Mouse (Mus musculus): ENCODE results near the gene Kansl3.

Kansl3 gene

DNA sequence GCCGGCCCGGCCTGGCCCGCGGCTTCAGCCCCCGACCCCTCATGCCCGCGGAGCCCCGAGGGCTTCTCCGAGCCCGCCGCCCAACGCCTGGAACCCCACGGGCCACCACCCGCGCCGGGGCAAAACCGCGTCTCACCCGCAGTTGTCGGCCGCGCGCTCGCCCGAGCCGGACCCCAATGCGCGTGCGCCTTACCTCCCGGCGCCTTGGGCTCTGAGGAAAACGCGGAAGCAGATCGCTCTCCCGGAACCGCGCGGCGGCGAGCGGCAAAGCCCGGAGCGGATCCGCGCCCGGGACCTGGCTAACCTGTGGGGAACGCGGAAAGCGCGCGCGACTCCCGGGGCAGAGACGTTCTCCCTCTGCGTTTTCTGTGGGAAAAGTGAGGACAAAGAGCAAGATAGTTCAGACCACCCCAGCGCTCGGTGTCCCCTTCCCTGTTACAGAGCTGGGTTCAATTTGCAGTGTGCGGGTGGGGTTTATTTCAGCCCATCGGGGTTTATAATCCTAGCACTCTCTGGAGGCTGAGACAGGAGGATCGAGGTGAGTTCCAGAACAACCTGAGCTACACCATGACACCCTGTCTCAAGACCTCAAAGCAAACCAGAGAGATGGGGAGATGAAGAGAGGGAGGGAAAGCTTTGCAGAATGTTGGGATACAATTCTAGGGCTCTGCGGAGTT is at the start of gene Kansl3:
TSS of gene Kansl3 (minus strand) at position 213 of the 677 bp plus-strand sequence.
- DNase-seq (ENCODE audit: low spot score in 2 of 2), result peak in 1 of 2 experiments; percentile 80

DNA sequence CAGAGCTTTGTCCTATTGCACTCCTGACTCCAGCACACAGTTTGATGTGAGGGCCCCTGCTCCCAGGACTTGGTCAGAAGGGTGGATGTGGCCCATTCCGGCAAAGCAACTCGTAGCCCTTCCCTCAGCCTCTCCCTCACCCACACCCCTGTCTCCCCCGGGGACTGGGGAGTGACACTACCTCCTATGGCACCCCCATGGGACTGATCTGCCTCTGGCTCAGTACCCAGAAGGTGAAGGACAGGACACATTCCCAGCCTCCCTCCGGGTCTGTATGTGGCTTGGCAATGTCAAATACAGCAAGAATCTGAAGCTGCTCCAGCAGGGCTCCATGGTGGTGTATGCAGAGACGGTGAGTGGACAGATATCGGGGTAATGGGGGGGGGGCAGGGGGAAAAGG is 35.5 kb upstream of the Kansl3 start:
- no peak for DNase-seq (ENCODE audit: low spot score in 2 of 2)

DNA sequence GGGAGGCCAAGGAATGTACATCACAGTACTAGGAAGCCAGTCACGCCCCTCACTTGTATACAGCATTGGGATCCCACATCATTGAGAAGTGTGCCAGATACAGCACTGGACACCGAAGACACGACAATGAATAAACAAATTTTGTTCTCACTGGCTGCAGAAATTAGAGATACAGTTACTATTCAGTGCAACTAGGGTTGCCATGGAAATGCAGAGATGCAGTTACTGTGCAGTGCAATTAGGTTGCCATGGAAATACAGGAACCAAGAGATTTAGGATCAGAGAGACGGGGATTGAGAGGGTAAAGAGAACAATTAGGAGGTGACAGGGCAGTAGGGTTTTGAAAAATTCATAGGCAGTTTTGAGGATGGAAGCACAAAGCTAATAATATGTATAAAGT is 32.5 kb upstream of the Kansl3 start:
- DNase-seq (ENCODE audit: low spot score in 2 of 2), result peak in 1 of 2 experiments; percentile 10

DNA sequence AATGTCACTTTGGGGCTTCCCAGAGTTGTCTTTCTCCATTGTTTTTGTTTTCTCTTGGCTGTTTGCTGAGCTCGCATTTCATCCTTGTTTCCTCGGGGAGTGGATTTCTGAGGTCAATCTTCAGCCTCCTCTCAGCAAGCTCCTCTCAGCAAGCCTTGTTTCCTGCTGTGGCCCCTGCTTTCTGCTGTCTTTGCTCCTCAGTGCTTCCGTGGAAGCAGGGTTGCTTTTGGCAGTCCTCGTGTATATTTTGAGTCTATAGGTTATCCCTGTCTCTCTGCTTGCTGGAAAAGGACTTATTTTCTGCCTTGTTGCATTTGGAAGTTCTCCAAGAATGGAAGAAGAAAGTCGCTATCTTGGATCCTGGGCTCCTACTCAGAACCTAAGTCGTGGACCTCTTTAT is 28.1 kb upstream of the Kansl3 start:
- no peak for DNase-seq (ENCODE audit: low spot score in 2 of 2)

DNA sequence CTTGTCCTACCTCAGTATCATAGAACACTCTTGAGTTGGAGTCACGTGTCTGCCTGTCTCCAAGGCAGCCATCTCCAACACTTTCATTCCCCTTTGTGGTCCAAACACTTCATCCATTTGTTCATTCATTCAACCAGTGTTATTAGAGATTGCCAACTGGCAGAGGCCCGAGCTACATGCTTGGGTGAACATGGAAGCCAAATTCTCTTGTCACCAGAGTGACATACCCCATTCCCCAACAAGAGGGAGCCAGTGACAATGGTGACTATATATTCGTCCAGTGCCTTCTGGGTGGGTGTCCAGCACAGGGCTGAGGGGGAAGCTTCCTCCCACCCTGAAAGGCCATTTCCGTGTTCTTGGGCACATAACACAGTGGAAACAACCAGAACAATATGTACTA is 10.6 kb upstream of the Kansl3 start:
- DNase-seq (ENCODE audit: low spot score in 2 of 2), result no peak

DNA sequence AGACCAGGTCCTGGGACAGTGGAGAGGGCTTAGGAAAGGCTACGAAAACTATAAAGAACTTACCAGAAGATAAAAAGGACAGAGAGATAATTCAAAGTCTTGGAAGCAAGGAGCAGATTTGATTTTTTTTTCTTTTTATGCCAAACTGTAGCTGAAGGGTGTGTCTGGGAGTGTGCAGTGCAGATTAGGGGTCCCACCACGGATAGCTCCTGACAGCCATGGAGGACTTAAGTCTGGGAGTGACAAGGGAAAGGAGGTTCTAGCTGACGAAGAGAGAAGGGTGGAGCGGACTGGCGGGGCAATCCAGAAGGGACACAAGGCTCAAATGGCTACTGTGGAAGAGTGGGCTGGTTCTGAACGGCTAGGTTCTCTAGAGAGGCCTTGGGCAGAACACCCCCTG is 9.9 kb upstream of the Kansl3 start:
- no peak for DNase-seq (ENCODE audit: low spot score in 2 of 2)

DNA sequence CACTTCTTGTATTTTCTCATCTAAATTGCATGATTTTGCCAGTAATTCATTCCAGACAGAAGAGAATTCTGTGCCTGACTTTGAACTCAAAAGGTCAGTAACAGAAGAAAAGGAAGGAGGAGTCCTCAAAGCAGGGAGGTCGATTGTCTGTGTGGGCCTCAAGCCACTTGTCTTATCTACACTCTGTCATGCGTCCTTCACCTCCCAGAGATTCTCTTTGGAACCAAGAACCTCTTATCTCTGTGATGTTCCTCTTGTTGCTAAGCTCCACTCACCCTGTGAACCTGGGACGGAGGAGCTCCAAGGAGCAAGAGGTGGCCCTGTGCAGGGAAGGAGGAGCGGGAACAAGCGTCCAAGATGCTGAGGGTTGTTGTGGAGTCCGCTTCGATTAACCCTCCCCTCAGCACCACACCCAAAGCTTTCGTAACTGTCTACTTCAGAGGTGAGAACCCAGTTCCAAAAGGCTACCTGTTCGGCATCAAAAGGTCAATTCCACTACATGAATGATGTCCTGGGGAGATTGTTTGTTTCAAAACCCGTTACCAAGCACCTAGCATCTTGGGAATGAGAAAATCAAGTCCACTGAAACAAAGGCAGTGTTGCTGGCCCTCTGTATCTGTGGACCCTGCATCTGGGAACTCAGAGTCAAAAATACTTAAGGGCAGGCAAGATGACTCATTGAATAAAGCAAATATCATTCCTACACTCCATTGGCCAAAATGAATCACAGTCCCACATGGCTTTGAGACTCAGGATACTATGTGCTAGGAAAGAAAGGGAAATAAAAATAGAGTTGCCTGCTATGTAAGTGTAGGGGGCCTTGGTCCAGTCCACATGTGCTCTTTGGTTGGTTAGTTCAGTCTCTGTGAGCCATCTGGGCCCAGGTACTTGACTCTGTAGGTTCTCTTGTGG is 3.2 kb upstream of the Kansl3 start, which contains the start of gene Fer1l5:
TSS of gene Fer1l5 (plus strand) at position 358 of the 912 bp plus-strand sequence.
- DNase-seq (ENCODE audit: low spot score in 2 of 2), result no peak

DNA sequence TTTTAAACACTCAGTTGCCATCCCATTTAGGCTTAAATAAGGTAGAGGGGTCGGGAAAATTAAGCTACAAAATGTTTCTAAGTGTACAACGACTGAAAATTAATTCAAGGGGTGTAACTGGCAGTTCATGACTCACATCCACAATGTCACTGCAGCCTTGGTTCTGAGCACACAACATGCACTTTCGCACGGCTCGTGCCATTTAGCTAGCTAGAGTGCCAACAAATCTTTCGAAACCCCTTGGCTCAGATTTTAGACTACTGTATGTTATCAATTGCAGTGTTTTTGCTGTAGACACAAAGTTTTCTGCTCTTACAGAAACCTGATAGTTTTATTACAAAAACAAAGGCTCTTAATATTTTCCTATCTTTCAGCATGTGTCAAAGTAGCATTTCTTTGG is 1.9 kb upstream of the Kansl3 start:
- no peak for DNase-seq (ENCODE audit: low spot score in 2 of 2)

DNA sequence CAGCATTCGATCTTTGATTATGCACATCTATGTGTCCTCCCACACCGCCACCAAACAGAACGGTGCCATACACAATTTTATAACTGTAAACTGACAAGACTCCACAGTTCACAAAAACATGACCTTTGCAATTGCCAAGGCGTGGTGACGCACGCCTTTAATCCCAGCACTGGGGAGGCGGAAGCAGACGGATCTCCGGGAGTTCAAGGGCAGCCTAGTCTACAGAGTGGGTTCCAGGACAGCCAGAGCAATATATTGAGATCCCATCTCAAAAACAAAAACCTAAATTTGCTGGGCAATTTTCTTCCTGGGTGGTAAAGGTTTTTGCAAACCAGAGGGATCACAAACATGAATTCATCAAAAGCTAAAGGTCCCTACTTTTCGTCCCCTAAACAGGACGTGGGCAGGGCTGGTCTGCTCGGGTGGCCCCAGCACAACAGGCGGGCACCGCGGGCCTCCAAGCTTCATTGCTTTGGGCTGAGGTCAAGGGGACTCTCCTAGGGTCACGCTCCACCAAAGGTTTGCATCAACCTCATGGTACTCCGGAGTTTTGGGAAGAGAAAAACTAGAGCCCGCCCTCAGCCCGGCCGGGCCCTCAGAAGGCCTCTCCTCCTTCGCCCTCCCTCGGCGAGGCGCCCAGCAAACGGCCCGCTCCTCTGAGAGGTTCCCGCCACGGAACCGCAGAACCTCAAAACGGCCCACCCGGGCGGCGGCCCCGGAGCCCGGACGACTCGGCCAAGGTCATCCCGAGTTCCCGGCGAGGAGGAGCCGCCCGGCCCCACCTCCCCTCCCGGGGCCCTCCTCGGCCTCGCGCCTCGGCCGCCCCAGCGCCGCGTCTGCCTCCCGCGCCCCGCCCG is 641 bp downstream of the Kansl3 start:
- DNase-seq (ENCODE audit: low spot score in 2 of 2), result no peak

DNA sequence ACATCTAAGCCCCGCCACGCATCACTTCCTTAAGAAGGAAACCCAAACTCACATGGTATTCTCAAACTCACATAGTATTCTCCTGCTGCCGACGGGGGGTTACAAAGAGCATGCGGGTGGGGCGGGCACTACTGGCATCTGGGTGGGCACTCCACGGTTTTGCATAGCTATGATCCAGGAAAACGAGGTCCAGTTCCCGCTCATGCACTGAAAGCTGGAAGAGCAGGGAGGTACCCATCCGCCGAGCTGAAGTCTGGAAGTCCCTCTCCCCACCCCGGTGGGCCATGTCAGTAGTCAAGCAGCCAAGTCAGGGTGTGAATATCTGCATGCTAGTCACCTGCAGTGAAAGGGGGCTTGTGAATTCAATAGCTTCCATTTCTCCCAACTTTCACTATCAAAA is 1.3 kb downstream of the Kansl3 start:
- DNase-seq (ENCODE audit: low spot score in 2 of 2), result no peak

DNA sequence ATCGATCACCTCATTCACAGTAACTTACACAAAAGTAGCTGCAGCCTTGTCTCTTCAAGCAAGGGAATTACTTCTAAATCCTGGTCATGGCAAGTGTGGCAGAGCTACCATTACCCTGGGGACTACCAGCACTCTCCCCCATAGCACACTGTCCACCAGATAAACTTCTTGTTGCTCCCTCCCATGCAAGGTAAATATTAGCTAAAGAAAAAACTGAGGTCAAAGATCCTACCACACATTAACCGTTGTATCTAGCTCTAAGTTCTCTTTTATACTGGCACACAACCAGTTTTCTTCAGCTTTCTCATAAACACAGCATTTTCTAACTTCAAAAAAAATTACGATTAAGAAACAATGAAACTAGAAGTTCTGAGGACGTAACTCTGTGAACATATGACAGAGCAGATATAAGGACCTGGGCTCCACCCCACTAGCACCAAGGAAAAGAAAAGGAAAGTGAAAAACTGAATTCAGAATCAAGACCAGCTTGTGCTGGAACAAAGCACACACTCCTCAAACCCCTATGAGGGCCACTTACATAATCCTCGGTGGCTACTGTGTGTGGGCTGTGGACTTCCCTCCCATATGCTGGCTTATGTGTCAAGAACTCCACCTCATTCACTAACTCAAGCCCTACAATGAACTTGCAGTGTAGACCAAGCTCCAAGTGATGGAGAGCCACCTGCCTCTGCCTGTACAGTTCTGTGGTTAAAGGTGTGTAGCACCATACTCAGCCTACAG is 11.9 kb downstream of the Kansl3 start:
- DNase-seq (ENCODE audit: low spot score in 2 of 2), result no peak

DNA sequence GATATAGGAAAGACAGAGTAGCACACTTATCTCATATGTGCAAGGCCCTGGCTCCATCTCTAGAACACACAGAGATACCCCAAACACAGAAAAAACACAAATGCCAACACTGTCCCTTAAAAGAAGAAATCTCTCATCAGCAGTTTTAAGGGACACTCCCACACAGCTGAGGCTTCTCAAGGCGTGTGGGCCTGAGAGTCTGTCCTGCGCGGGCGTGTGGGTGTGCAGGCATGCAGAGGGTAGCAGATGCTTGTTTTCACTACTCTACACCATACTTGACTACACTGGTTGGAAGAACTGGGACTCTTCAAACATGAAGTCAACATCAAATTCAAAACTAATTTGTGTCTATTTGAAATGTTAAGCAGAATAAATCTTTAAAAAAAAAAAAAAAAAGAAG is 16.6 kb downstream of the Kansl3 start:
- peak; percentile 20 to 66 for DNase-seq (ENCODE audit: low spot score in 2 of 2)

DNA sequence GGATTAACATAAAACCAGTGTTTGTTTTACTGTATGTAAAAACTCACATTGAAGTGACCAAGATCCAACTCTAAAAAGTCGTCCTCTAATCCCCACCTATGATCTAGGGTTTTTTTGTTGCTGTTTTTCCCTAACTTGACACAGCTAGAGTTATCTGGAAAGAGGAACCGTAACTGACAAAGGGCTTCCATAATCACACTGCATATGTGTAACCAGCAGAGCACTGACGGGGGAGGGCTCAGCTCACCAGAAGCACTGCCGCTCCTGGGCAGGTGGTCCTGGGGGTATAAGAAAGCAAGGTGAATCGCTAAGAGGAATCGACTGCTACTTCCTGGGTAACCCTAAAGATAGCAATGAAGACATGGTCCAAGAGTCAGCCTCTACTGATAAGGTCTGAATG is 26.4 kb downstream of the Kansl3 start:
- DNase-seq (ENCODE audit: low spot score in 2 of 2), result no peak

DNA sequence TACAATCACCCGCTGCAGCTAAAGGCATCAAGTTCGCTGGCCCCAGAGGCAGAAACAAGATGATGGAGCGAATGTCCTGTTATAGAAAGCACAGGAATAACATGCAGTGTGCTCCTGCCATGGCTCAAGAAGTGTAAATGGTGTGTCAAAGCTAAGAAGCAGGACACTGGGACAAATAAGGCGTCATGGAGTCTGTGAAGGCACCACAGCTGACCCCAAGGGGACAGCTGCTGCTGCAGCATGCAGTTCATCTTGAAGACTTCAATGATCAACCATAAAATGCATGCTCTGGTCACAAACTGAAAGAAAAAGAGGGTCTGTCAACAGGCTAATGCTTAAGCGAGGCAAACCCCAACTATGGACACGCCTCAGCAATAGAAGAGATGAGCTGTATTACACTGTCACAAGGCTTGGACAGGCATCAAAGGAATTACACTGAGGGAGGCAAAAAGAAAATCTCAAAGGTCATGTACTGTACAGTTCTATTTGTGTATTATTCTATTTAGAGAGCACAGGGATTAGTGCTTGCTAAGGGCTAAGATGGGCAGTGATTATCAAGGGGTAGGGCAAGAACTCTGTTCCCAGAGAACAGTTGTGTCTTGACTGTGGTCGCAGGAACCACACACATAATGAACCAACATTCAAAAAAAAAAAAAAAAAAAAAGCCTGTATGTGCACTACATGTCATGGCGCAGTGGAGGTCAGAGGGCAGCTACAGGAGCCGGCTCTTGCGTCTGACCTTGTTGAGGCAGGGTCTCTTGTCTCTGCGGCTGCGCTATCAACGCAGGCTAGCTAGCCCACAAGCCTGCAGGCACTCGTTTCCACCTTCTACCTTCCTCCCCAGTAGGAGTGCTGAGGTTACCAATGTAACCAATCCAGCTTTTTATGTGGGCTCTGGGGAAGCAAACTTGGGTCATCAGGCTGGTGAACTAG is 35.8 kb downstream of the Kansl3 start:
- DNase-seq (ENCODE audit: low spot score in 2 of 2), result no peak

DNA sequence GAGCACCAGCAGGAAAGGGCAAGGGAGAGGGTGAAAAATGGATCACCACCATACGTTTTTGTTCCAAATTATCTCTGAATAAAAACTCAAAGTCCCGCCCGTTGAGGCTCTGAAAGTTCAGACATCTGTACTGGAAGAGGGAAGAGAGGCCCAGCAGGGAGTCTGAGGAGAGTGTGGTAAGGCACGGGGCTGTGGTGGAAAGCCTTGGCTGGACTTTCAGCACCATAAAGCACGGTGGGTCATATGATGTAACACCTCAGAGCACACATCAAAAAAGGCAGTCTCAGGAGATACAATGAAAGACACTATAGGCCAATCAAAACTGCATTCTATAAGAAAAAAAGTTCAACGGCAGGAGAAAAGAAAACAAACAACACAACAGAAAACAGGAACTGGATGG is 37.2 kb downstream of the Kansl3 start:
- no peak for DNase-seq (ENCODE audit: low spot score in 2 of 2)

DNA sequence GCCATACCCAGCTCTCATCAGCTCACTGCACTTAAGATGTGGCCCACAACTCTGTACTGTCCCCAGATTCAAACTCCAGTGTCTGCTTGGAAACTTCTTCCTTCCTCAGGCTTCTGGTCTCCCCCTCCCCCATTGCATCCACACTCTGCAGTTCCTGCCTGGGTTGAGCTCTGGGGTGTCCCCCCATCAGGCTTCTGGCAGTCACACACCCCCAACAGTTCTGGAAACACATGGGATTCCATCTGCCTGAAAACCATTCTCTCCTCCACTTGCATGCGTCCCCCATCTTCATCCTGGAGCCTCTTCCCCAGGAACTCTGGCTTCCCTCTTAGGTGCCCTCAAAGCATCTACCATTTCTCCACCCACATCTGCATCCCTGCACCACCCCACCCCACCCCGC is 42.2 kb downstream of the Kansl3 start:
- DNase-seq (ENCODE audit: low spot score in 2 of 2), result no peak

DNA sequence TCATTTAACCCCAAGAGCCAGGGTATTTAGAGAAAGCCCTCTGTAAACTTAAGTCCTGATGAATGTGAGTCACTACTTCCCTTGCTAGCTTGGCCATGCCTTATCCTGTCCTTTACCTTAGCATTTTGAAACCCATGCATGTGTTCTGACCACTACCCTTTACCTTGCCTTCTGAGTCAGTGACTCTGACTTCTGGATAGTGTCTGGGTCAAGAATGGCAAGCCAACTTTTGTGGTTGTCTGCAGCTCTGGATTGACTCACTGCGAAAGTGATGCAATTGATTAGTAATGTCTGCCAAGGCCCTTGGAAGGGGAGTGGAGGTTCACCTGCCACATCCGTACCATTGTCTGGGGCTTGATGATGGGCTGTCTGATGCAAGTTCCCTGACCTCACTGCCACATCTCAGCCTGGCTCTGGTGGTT is 43.1 kb downstream of the Kansl3 start:
- DNase-seq (ENCODE audit: low spot score in 2 of 2), result no peak

DNA sequence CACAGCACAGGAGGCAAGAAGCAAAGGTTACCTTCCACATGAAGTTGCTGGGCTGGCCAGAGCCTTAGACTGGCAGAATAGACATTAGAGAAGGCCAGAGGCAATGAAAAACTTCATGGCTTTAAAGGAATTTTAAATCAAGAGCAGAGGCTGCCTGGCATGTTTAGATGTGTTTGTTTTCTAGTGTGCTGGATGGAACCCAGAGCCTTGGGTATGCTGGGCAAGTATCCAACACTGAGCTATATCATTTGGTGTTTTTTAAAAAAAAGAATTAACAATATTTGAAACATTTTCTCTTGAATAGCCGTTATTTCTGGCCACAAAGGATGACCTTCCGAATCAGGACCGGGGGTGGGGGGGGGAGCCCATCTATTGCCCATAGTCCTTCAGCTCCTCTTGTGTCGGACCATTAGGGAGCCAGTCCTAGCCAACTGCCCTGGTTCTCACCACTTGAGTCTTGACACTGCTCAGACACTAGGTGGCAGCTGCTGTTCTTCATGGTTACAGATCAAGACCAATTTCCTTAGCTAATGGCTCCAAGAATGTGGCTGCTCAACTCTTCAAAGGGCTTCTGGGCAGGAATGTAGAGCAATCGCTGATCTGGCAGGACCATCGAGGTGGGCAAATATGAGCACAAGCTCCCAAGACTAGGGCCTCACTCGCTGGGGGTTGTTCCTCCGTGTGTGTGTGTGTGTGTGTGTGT is 45.1 kb downstream of the Kansl3 start:
- DNase-seq (ENCODE audit: low spot score in 2 of 2), result peak in 1 of 2 experiments; percentile 62

DNA sequence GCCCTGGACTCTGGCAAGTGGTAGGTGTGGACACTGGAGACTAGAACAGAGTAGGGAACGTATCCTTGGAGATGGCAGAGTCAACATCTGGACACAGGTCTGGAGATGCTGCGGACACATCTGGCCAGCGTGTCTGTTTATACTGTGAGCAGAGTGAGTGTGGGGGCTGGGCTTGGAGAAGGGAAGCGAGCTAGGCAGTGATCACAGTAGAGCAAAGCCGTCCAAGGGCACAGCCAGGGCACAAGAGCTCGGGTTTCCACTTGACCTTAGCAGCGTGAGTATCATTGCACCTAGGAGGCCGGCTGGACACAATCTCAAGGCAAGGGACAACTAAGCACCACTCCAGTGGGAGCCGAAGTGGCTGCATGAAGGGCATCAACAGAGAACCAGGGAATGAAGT is 45.9 kb downstream of the Kansl3 start:
- DNase-seq (ENCODE audit: low spot score in 2 of 2), result no peak

Data from left cerebral cortex, adult 9 months (tissue).